Mouse (Mus musculus): ENCODE measurements at regions not wholly inside any gene's neighbourhood (a gene's known extent, or its start where the extent isn't known, plus 50 kb on each side); places are given as distances from the start of the nearest gene placed in this dataset.

GRCm38 (mm10) chr10:72762964-72763363 lies 108.3 kb downstream of the Zwint start:
- no peak for DNase-seq (ENCODE audit: low spot score in 2 of 2)

GRCm38 (mm10) chr10:72778356-72778755 lies 123.7 kb downstream of the Zwint start:
- DNase-seq (ENCODE audit: low spot score in 2 of 2), result peak in 1 of 2 experiments; percentile 5

- DNase-seq (ENCODE audit: low spot score in 2 of 2), result no peak
Measured at GRCm38 (mm10) chr10:72811614-72812013, 157.0 kb downstream of the Zwint start.

- DNase-seq (ENCODE audit: low spot score in 2 of 2), result no peak
Measured at GRCm38 (mm10) chr10:72847358-72848082, 192.9 kb downstream of the Zwint start.

GRCm38 (mm10) chr10:72867956-72868355 lies 213.3 kb downstream of the Zwint start:
- DNase-seq (ENCODE audit: low spot score in 2 of 2), result no peak

Measured in urinary bladder, adult 18-20 months (tissue).